Mouse (Mus musculus) erythroblast, embryonic 14.5 days (primary cell): Measurements from ENCODE around the gene Ccdc38.

Experiments used
- GATA1 ChIP-seq: IDR thresholded peaks from 2 replicates; pipeline ENCODE4 v1.6.1; 2012; ENCODE audit warnings: low read length, inconsistent platforms, mixed read lengths
- TAL1 ChIP-seq: IDR thresholded peaks from 3 replicates; pipeline ENCODE4 v1.6.1; 2012; ENCODE audit warnings: low read length, inconsistent platforms, mixed read lengths

- TF ChIP-seq GATA1 (no peak), TAL1 (no peak)
Measured at GRCm38 (mm10) chr10:93519159-93519558, 21.3 kb upstream of the Ccdc38 start.
